Mouse (Mus musculus) kidney, adult 9 months (tissue): ENCODE results near the gene Bhlha15.

Experiments used
- DNase-seq: peaks from one replicate; pipeline ENCODE4 v3.0.0; 2022

The Bhlha15 gene

GRCm38 (mm10) chr5:144189950-144190583 is at the start of gene Bhlha15:
Bhlha15 (plus strand) TSS chr5:144190286.
- DNase-seq: peak; percentile 71

- no peak for DNase-seq
Observed at GRCm38 (mm10) chr5:144143531-144143930, 46.6 kb upstream of the Bhlha15 start.

- no peak for DNase-seq
Observed at GRCm38 (mm10) chr5:144146898-144147297, 43.2 kb upstream of the Bhlha15 start.

- no peak for DNase-seq
Observed at GRCm38 (mm10) chr5:144149530-144149929, 40.6 kb upstream of the Bhlha15 start.

- no peak for DNase-seq
Observed at GRCm38 (mm10) chr5:144151270-144151669, 38.8 kb upstream of the Bhlha15 start.

- DNase-seq: peak; percentile 84
Observed at GRCm38 (mm10) chr5:144154528-144154927, 35.6 kb upstream of the Bhlha15 start.

GRCm38 (mm10) chr5:144158604-144159003 is 31.5 kb upstream of the Bhlha15 start:
- peak; percentile 96 for DNase-seq

GRCm38 (mm10) chr5:144159137-144159536 is 30.9 kb upstream of the Bhlha15 start:
- DNase-seq: no peak

- DNase-seq: no peak
Observed at GRCm38 (mm10) chr5:144162080-144162812, 27.8 kb upstream of the Bhlha15 start.

GRCm38 (mm10) chr5:144162813-144163517 is 27.1 kb upstream of the Bhlha15 start:
- DNase-seq: peak; percentile 81

GRCm38 (mm10) chr5:144165756-144166155 is 24.3 kb upstream of the Bhlha15 start:
- no peak for DNase-seq

- DNase-seq: peak; percentile 28
Observed at GRCm38 (mm10) chr5:144169275-144169975, 20.7 kb upstream of the Bhlha15 start.

- no peak for DNase-seq
Observed at GRCm38 (mm10) chr5:144173648-144174047, 16.4 kb upstream of the Bhlha15 start.

- DNase-seq: no peak
Observed at GRCm38 (mm10) chr5:144178216-144178615, 11.9 kb upstream of the Bhlha15 start.

GRCm38 (mm10) chr5:144181249-144181648 is 8.8 kb upstream of the Bhlha15 start:
- DNase-seq: no peak

GRCm38 (mm10) chr5:144182542-144183247 is 7.4 kb upstream of the Bhlha15 start:
- no peak for DNase-seq

- no peak for DNase-seq
Observed at GRCm38 (mm10) chr5:144183248-144183559, 6.9 kb upstream of the Bhlha15 start.

- DNase-seq: no peak
Observed at GRCm38 (mm10) chr5:144183647-144184335, 6.3 kb upstream of the Bhlha15 start.

GRCm38 (mm10) chr5:144184350-144185045 is 5.6 kb upstream of the Bhlha15 start:
- no peak for DNase-seq

GRCm38 (mm10) chr5:144188422-144188821 is 1.7 kb upstream of the Bhlha15 start:
- DNase-seq: no peak

- DNase-seq: no peak
Observed at GRCm38 (mm10) chr5:144189327-144189726, 759 bp upstream of the Bhlha15 start.
